Mouse (Mus musculus) left cerebral cortex, adult 8-10 months (tissue): ENCODE data around the gene Capzb. TPM values are rescaled to one million over a fixed set of nuclear protein-coding genes. Genes with fewer than 3 reads are reported as not detected.
A peak's percentile ranks its signal among the peaks of the same experiment; 100 is the strongest.

Source experiments
- DNase-seq, 2 experiments: peaks; one replicate each; pipeline ENCODE4 v3.0.0; 2022; ENCODE audit warnings: low spot score in 2 of 2
- total RNA-seq, 4 experiments: library from RNA; stranded (reverse); gene quantifications; 2 replicates each; pipeline ENCODE4 v1.2.4; 2022

The Capzb gene
- total RNA-seq, 4 experiments from 2014 or later = 310 to 345 (median 321) TPM

DNA sequence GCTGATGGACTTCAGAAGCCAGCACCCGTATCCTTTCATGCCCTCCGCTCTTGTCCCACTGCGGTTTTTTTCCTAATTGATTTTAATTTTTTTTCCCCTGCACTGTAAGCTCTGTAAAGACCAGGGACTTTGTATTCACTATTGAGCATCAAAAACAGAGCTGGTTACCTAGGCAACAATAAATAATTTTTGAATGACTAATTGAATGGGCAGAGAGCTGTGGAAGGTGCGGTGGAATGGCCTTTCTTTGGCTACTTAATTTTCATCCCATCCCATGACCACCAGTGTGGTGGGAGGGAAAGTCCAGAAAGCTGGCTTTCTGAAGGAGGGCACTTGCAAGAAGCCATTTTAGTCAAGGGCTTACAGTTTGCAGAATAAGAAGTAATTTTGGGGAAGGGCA is 41.6 kb downstream of the Capzb start:
- DNase-seq = no peak

DNA sequence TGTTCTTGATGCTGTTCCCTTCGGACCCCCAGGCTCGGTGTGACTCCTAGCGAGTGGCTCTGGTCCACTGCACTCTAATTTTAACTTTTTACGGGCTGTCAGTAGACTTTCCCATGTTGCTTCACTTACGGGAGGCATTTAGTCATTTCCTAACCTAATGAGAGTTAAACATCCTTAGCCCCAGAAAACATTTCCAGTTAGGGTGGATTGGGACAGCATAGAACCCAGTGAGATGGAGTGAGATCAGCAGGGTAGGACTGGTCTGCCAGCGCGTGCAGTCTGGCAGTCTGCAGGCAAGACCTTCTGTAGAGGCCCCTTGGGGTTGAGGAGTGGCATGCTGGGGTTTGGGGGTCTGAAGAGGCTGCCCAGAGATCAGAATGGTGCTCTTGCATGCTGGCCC is 42.9 kb downstream of the Capzb start:
- no peak for DNase-seq

DNA sequence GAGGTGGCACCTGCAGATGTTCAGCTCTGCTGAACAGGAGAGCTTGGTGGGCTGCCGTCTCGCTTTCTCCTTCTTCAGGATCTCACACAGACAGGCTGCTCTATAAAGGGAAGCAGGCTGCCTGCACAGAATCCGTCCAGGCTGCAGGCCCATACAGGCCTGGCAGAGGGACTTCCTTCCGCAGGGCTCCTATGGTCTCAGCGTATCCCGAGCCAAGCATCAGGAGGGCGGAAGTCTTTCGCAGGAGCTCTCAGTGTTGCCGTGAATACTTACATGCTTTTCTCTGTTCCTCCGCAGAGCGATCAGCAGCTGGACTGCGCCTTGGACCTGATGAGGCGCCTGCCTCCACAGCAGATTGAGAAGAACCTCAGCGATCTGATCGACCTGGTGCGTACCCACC is 45.9 kb downstream of the Capzb start:
- DNase-seq = no peak

DNA sequence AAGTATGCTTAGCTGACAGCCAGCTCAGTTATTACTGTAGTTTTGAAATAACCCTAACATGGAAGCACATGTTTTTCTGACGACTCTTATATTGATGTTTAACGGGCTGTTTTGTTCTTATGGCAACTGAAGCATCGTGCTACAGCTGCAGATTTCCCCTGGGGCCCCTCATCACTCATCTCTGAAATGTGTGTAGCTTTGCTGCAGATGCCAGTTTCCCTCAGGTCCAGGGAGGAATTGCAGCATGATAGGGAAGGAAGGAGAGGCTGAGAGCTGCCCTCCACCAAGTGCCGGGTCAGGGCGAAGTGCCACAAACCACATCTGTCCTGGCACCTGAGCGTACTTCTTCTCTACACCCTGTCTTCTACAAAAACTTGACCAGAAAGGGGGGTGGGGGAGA is 47.6 kb downstream of the Capzb start:
- no peak for DNase-seq

DNA sequence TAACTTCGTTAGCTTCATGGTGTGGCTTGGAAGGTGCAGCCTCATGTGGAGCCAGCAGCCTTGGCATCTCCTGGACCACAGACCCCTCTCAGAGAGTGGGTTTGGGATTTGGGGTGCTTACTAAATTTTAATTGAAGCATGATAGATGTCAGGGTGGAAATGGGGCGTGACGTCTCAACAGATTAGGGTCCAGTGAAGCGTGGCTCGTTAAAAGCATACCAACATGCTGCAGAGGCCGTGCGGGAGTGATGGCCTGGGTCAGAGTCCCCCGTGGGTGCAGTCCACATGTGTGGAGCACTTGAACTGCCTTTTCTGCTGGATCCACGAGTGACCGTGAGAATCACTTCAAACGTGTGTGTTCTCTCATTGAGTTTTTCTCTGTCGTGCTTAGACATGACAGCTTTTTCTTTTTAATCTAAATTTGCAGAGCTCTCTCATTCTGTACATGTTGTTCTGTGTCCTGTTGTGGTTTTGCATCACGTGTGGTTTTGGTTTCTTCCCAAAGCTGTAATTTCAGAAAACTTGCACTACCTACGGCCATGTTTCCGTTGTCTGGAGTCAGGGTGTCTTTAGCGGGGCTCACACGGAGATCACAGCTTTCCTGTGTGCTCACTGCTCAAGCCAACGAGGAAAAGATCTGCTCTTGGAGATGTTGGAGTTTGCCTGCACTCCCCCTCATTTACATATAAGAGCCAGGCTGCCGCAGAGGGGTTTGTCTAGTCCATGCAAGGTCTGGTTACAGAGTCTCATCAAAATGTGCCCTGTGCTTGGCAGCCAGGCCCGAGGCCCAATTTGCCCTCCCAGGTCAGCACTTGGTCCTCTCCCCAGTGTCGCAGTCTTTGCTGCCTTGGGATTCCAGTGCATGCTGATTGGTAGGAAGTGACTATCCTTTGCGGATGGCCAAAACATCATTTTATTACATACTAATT is 49.2 kb downstream of the Capzb start:
- no peak for DNase-seq

GRCm38 (mm10) chr4:139242607-139242955 is 49.9 kb downstream of the Capzb start:
- DNase-seq = no peak

GRCm38 (mm10) chr4:139244176-139244575 is 51.5 kb downstream of the Capzb start:
- DNase-seq = no peak

- no peak for DNase-seq
Measured at GRCm38 (mm10) chr4:139244766-139245165, 52.1 kb downstream of the Capzb start.

DNA sequence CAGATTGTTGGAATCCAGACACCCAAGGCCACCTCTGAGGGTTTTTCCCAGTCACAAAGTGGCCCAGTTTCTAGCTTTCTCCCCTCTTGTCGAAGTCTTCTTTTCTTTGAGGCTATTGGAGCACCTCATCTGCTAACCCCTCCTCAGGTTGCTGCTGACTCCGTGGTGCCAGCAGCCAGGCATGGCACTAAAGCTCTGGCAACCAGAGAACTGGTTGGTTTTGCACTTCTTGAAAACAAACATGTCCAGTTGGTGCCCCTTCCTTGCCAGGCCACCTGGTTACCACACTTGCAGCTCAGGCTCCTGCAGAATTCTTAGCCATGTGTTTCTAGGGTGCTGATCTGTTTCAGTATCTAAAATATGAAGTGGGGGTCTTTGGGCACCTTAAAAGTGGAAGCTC is 52.8 kb downstream of the Capzb start:
- DNase-seq = no peak

DNA sequence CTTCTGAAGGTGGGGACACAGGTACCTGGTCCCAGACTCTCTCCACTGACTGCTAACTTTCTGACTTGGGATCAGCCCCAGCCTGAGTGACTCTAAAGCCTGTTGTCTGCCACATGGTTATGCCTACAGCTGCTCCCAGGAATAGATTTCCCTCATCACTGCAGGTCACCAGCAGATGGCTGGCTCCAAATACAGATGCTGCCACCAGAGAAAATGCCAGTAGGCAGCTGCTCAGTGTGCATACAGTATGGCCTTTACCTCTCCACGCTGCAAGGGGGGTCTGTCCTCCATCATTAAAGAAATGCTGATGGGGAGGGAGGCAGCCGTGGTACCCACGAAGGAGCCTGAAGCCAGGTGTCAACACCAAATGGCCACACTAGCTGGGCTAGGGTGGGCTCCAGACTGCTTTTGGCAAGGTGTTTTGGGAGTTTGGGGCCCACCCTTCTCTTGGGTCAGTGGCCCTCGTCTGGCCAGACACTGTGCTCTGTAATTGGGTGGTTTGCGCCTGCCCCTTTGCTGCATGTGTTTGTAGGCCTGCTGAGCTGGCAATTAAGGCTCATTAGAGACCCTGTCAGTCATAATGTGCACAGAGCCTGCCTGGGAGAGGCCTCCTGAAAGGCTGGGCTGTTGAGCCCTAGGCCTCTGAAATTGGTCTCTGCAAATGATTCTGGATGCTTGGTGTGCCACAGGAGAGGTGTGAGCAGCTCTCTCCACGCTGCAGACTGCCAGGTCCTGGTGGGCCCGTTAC is 53.6 kb downstream of the Capzb start:
- DNase-seq = no peak

- DNase-seq = no peak
Measured at GRCm38 (mm10) chr4:139247966-139248365, 55.3 kb downstream of the Capzb start.

- DNase-seq = no peak
Measured at GRCm38 (mm10) chr4:139248736-139249135, 56.0 kb downstream of the Capzb start.

DNA sequence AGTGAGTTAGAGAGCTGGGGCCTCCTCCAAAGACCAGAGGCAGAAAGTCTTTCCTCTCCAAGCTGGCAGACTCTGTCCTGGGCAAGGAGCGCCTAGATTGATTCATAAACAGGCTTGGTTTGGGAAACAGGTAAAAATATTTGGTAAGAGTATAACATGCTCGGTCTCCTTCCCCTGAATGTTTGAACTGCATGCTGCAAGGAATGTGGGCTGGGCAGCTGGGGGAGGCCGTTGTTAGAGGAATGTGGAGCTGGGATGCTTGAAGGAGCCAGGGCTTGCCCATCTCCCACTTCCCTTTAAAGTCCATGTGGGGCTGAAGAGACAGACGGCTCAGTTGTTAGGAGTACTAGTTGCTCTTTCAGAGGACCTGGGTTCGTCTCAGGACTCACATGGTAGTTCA is 57.3 kb downstream of the Capzb start:
- no peak for DNase-seq

DNA sequence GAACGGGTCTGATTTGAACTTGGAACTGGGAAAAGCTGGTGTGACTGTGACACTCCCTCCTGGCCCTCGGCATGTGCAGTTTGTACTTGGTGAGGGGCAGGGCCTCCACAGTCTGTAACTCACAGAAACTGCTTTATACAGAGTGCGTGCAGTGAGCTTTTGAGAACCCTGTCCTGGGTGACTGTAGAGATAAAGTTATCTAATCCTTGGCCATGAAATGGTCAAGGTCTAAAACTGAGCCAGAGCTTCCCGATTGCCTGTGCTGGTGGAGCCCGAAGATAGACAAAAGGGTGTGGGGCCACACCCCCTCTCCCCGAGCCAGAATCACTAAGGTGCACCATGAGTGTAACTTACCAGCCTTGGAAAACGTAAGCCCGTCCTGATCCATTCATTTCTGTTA is 58.2 kb downstream of the Capzb start:
- DNase-seq = no peak

GRCm38 (mm10) chr4:139252051-139252760 is 59.5 kb downstream of the Capzb start:
- DNase-seq = peak; percentile 49 to 53

DNA sequence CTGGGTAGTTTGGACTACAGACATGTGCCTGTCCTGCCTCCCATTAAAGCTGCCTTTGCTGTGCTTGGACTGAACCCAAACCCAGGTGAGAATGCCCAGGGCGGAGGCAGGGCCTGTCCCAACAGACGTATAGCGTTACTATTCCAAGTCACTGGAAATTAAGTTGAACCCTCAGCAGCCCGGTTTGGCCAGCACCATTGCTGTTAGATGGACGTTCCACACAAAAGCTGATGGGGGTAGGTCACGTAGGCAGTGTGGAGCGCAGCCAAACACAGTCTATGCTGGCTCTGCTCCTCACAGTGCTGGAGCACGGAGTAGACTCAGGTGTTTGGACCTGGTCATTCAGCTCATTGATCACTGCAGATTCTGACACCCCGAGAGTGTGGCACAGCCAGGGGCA is 60.5 kb downstream of the Capzb start:
- DNase-seq = no peak

- no peak for DNase-seq
Measured at GRCm38 (mm10) chr4:139256146-139256545, 63.4 kb downstream of the Capzb start.

DNA sequence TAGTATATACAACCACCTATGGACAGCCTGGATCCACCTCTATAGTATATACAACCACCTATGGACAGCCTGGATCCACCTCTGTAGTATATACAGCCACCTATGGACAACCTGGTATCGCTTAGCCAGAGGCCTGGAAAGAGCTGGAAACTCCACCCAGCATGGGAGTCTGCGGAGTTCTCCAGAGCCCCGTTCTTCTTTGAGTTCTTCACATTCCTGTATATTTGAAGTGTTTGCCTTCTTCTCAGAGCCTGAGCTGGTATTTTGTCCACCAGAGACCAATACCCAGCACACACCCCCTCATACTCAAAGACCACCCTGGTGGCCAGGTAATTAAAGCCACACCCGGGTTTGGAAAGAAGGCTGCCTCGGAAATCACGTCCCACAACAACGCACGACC is 64.0 kb downstream of the Capzb start:
- DNase-seq = no peak

DNA sequence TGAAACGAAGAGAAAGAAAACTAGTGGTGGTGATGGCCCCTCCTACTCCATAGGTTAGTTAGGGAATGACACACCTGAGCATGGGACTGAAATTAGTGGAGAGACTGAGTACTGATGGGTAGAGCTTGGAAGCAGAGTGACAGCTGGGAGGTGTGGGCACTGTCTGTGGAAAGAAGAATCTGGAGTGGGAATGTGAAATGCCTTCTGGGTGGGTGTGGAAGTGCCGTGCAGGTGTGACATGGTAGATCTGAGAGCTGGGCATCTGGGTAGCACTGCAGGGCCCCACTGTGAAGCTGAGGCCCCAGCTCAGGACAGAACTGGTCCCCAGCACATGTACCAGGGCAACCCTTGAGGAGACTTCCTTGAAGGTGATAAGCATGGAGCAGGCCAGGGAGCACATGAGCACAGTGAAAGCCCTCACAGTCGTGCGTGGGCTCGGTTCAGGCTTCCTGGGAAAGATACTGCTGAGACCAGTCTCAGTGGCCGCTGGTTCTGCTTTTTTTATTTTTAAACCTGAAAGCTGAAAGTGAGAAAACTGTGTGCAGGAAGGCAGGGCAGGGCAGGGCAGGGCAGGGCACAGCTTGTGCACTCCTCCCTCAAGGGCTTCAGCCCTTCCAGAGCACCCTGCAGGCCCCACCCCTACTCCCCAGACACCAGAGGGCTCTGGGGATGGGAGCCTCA is 66.1 kb downstream of the Capzb start:
- peak in 1 of 2 experiments; percentile 43 for DNase-seq

GRCm38 (mm10) chr4:139259302-139259871 is 66.7 kb downstream of the Capzb start:
- no peak for DNase-seq

- no peak for DNase-seq
Measured at GRCm38 (mm10) chr4:139262981-139263380, 70.3 kb downstream of the Capzb start.
